Mouse (Mus musculus) yolk sac, embryonic 10.5 days (tissue): Measurements from ENCODE around the gene Scube1.
A peak's percentile ranks its signal among the peaks of the same experiment; 100 is the strongest.

Experiments used
- DNase-seq: peaks from one replicate; pipeline ENCODE4 v3.0.0-alpha.2; 2017; ENCODE audit warnings: low spot score

Scube1 gene

GRCm38 (mm10) chr15:83594513-83595363 lies 130.1 kb downstream of the Scube1 start, which contains the start of gene Ttll12:
Gene Ttll12 (minus strand): TSS chr15:83595157.
- peak; percentile 92 for DNase-seq

- DNase-seq: peak; percentile 58
These were observed 130.9 kb downstream of the Scube1 start for GRCm38 (mm10) chr15:83593702-83594512.

GRCm38 (mm10) chr15:83593189-83593585 lies 131.6 kb downstream of the Scube1 start:
- peak; percentile 36 for DNase-seq

- DNase-seq: peak; percentile 23
These were observed 132.3 kb downstream of the Scube1 start for GRCm38 (mm10) chr15:83592260-83593188.

GRCm38 (mm10) chr15:83591758-83592157 lies 133.1 kb downstream of the Scube1 start:
- no peak for DNase-seq

GRCm38 (mm10) chr15:83590841-83591240 lies 134.0 kb downstream of the Scube1 start:
- peak; percentile 73 for DNase-seq

GRCm38 (mm10) chr15:83584741-83585220 lies 140.0 kb downstream of the Scube1 start:
- no peak for DNase-seq

- no peak for DNase-seq
These were observed 141.2 kb downstream of the Scube1 start for GRCm38 (mm10) chr15:83583419-83584156.

- DNase-seq: no peak
These were observed 141.9 kb downstream of the Scube1 start for GRCm38 (mm10) chr15:83582931-83583330.

GRCm38 (mm10) chr15:83576651-83577050 lies 148.2 kb downstream of the Scube1 start:
- DNase-seq: no peak

DNA sequence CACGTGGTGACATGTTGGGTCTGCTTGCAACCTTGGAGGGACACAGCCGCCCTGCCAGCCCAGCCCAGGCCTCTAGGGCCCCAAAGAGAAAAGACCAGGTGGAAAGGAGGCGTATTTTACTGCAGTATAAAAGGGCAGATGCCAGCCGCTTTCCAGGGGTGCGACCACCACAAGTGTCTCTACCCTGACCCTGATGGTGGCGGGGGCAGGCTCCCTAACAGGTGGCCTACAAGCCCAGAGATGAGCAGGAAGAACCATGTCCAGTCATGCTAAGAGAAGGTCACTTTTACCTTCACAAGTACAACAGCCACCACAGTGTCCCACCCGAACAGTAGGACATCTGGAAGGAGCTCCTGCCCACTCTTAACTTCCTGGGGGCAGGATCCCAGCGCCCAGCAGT lies 149.3 kb downstream of the Scube1 start:
- DNase-seq: no peak

- DNase-seq: no peak
These were observed 150.0 kb downstream of the Scube1 start for GRCm38 (mm10) chr15:83574731-83575351.

DNA sequence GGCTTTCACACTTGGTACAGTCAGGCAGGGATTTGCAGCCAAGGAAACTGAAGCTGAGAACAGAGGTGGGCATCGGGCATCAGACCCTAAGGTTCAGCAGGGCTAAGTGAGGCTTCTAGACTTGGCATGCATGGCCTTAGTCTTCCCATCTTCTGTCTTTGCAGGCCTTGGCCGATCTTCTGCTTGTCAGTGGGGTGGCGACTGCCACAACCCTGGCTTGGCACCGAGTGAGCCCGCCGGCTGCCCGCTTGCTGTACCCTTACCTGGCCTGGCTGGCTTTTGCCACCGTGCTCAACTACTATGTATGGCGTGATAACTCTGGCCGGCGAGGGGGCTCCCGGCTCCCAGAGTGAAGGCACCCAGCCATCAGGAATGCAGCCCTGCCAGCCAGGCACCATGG lies 151.2 kb downstream of the Scube1 start:
- DNase-seq: no peak

- no peak for DNase-seq
These were observed 152.7 kb downstream of the Scube1 start for GRCm38 (mm10) chr15:83572132-83572531.

DNA sequence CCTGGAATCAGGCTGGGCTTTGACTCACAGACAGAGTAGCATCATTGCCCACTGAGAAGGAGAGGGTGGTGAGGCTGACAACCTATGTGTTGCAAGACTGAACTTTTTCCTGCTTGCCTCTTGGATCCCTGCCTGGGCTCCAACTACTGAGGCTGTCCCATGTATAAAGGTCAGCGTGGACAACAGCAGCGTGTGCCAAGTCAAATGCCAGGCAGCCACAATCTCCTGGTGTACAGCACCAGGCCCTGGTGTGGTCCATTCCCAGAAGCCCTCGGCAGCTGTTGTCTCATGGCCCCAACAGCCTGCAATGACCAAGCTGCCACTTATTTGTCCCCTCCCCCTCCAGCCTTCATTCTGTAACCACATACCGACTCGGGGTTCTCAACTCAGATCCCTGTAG lies 153.2 kb downstream of the Scube1 start:
- no peak for DNase-seq

DNA sequence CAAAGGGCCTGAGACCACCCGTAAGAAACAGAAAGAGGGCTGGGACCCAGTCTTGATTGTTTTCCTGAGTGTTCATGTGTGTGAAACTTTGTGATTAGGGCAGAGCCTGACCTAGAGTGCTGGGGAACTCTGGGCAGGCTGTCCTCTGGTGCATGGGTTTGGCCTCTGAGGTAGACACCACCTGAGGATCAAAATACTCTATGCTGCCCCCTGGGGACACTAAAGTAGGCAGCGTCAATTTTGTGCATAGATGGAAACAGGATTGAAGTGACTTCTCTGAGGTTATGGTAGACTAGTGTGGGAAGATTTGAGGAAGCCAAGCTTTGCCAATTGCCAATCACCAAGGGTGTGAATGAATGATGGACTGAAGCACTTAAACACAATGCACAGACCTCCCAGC lies 154.2 kb downstream of the Scube1 start:
- DNase-seq: no peak

DNA sequence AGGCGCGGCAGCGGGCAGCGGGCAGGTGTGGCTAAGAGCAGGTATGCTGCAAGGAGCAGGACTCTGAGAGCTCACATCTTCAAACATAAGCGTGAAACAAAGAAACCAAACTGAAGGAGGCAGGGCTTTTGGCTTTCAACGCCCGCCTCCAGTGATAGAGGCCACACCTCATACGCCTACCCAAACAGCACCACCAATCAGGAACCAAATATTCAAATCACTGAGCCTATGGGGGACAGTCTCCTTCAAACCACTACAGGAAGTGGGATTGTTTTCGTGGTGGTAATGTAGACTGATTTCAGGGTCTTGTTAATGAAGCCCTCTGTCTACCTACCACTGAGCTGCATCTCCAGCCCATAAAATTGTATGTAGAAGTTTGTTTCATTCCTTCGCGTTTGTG lies 155.1 kb downstream of the Scube1 start:
- DNase-seq: no peak

- DNase-seq: no peak
These were observed 156.3 kb downstream of the Scube1 start for GRCm38 (mm10) chr15:83568544-83568943.

DNA sequence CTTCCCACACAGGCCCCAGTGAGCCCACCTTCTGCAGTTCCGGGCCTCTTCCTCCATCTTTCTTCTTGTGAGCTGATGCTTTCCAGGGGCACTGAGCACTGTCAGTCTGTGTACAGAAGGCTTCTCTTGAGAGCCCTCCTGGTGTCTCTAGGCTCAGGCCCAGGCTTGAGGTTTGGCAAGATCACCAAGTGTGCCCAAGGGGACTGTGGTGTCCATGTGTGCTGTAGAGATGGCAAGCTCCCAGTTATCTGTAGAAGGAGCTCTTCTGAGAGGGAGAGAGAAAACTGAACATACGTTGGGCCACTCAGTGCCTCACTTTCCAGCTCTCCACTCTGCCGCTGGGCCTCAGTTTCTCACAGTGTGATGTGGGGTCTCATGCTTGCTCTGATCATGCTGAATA lies 157.1 kb downstream of the Scube1 start:
- no peak for DNase-seq

GRCm38 (mm10) chr15:83566006-83566405 lies 158.8 kb downstream of the Scube1 start:
- DNase-seq: no peak

- no peak for DNase-seq
These were observed 159.4 kb downstream of the Scube1 start for GRCm38 (mm10) chr15:83565434-83565833.
